Mouse (Mus musculus) hindbrain, postnatal 0 days (tissue): ENCODE results near the gene Lhx4. TPM values are rescaled to one million over a fixed set of nuclear protein-coding genes. Genes with fewer than 3 reads are reported as not detected.

Source experiments
- ATAC-seq: fragments of 200-750 bp; cut with Nextera tagmentation; 2 replicates; pipeline ENCODE4 v1.8.0; 2017; ENCODE audit warnings: mild to moderate bottlenecking, moderate TSS enrichment, moderate library complexity
- DNase-seq: peaks from one replicate; pipeline ENCODE4 v3.0.0-alpha.2; 2015; ENCODE audit warnings: low spot score
- H3K27ac ChIP-seq: fragments of 300-500 bp; sonication (generic); 2 replicates; pipeline ENCODE4 v1.5.1; 2014; ENCODE audit warnings: mild to moderate bottlenecking
- H3K27me3 ChIP-seq: fragments of 300-500 bp; sonication (generic); 2 replicates; pipeline ENCODE4 v1.6.1; 2014; ENCODE audit warnings: low read length, mixed read lengths; ENCODE audit not compliant: insufficient read depth
- H3K36me3 ChIP-seq: fragments of 300-500 bp; sonication (generic); 2 replicates; pipeline ENCODE4 v1.6.1; 2014; ENCODE audit warnings: low read length, mixed read lengths; ENCODE audit not compliant: insufficient read depth
- H3K4me1 ChIP-seq: fragments of 300-500 bp; sonication (generic); 2 replicates; pipeline ENCODE4 v1.6.1; 2014; ENCODE audit warnings: antibody characterized with exemption, low read length, mixed read lengths; ENCODE audit not compliant: insufficient read depth
- H3K4me2 ChIP-seq: fragments of 300-500 bp; sonication (generic); 2 replicates; pipeline ENCODE4 v1.6.1; 2014; ENCODE audit warnings: low read depth, mild to moderate bottlenecking, low read length, moderate library complexity, mixed read lengths
- H3K4me3 ChIP-seq: fragments of 300-500 bp; sonication (generic); 2 replicates; pipeline ENCODE4 v1.5.1; 2014; ENCODE audit warnings: low read length
- H3K9ac ChIP-seq: fragments of 300-500 bp; sonication (generic); replicated peaks from 2 replicates; pipeline ENCODE4 v1.6.1; 2014; ENCODE audit warnings: mild to moderate bottlenecking, low read length, moderate library complexity, mixed read lengths
- H3K9me3 ChIP-seq: fragments of 300-500 bp; sonication (generic); 2 replicates; pipeline ENCODE4 v1.6.1; 2016; ENCODE audit warnings: low read length, mixed read lengths
- CTCF ChIP-seq: IDR thresholded peaks from 2 replicates; pipeline ENCODE4 v1.5.1; 2016; ENCODE audit warnings: antibody characterized with exemption, control low read depth, low read depth
- WGBS: fragments of 180-500 bp; shearing (Covaris S2); extraction: QIAGEN DNeasy Blood & Tissue Kit; methylation state at CpG from one replicate; pipeline ENCODE4 v1.1.7; 2014; 5-methylcytosine and 5-hydroxymethylcytosine counted together
- polyA plus RNA-seq: library from polyadenylated mRNA; unstranded; fragments of >200 nt; fragmentation: Nextera tagmentation; extraction: Ambion mirVana; gene quantifications from 2 replicates; pipeline ENCODE4 v1.2.1, GENCODE M21; 2015
- total RNA-seq: library from RNA; depleted of rRNA; stranded (reverse); fragments of >200 nt; gene quantifications from 2 replicates; pipeline ENCODE4 v1.2.3, GENCODE M21; 2014

Gene Lhx4
- total and polyA plus RNA-seq, 2 experiments from 2014 or later, result 1.8 to 4.3 TPM

- Histone ChIP-seq H3K27me3 (peaks cover 56% of the 10 kb centered on the region), H3K4me1 (no peaks in the 10 kb centered on the region), H3K27ac (no peak overlapping the region), H3K4me2 (no peak overlapping the region), H3K9ac (no peak overlapping the region), H3K4me3 (no peak overlapping the region), H3K36me3 (no peaks in the 10 kb centered on the region), H3K9me3 (no peaks in the 10 kb centered on the region)
- DNase-seq (no peak), ATAC-seq (no peak)
- WGBS, result 57% methylated on average over 2 of the region's 2 CpGs
- TF ChIP-seq CTCF, result no peak
Observed at GRCm38 (mm10) chr1:155725876-155726275, 25.6 kb downstream of the Lhx4 start.

DNA sequence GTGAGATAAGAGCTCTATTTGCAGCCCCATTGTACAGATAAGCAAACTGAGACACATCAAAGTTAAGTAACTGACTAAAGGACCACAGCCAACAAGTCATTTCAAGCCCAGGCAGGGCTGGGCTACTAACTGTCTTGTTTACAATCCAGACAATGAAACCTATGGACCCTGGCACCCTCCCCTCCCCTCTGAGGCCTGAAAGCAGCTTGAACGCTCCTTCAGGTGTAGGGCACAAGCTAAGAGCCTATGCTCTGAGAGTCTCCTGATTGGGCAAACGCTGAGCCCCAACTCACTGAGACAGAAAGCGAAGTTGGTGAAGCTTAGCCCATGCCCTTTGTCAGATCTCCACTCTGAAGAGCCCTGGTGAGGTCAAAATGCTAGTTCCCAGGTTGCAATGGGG, 27.2 kb downstream of the Lhx4 start:
- ATAC-seq, result no peak
- Histone ChIP-seq H3K36me3 (no peaks in the 10 kb centered on the region), H3K4me3 (no peak overlapping the region), H3K4me2 (no peak overlapping the region), H3K27me3 (peaks cover 42% of the 10 kb centered on the region), H3K9ac (no peak overlapping the region), H3K27ac (no peak overlapping the region), H3K9me3 (no peaks in the 10 kb centered on the region), H3K4me1 (no peaks in the 10 kb centered on the region)
- no peak for DNase-seq
- TF ChIP-seq CTCF, result no peak
- WGBS, result 71% methylated on average over 3 of the region's 3 CpGs

- DNase-seq (peak; percentile 55), ATAC-seq (no peak)
- H3K36me3 ChIP-seq, result no peaks in the 10 kb centered on the region
- H3K4me1 ChIP-seq, result no peaks in the 10 kb centered on the region
- TF ChIP-seq CTCF, result no peak
- H3K27me3 ChIP-seq, result peaks cover 25% of the 10 kb centered on the region
- 0 out of 2 replicates have a peak overlapping the region, but pooled peaks have one; percentile 21 for H3K4me2 ChIP-seq
- WGBS, result 2% methylated on average over 13 of the region's 13 CpGs
- H3K4me3 ChIP-seq, result no peak overlapping the region; the same call in 1 of the 2 replicates
- no peak overlapping the region for H3K27ac ChIP-seq
- H3K9ac ChIP-seq, result no peak overlapping the region
- H3K9me3 ChIP-seq, result no peaks in the 10 kb centered on the region
Observed at GRCm38 (mm10) chr1:155722185-155722584, 29.3 kb downstream of the Lhx4 start.

GRCm38 (mm10) chr1:155721443-155721842, 30.0 kb downstream of the Lhx4 start:
- Histone ChIP-seq H3K4me3 (no peak overlapping the region), H3K9me3 (no peaks in the 10 kb centered on the region), H3K4me2 (no peak overlapping the region), H3K27ac (no peak overlapping the region), H3K4me1 (no peaks in the 10 kb centered on the region), H3K27me3 (peaks cover 25% of the 10 kb centered on the region), H3K9ac (no peak overlapping the region), H3K36me3 (no peaks in the 10 kb centered on the region)
- DNase-seq (peak; percentile 64), ATAC-seq (0 out of 2 replicates have a peak, but pooled peaks have one; percentile 45)
- WGBS, result 27% methylated on average over 8 of the region's 8 CpGs
- peak; percentile 61 for TF ChIP-seq CTCF

DNA sequence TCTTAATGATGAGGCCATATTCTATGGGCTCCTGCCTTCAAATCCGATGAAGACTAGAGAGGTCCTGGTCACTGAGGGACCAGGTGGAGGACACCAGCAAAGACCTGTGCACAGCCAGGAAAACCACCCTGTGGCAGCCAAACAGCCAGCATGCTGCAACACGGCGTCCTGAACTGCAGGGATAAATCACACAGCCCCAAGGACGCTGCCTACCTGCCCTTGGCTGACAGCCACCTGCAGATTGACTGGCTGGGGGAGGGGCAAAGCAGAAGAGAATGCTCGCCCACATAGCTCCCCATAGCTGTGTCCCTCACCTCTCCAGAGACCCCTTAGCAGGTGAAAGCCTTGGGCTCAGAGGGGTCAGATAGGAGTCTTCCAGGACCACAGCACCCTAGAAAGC, 31.5 kb downstream of the Lhx4 start:
- H3K4me1 ChIP-seq, result no peaks in the 10 kb centered on the region
- peaks cover 25% of the 10 kb centered on the region for H3K27me3 ChIP-seq
- ATAC-seq, result no peak

GRCm38 (mm10) chr1:155718851-155719250, 32.6 kb downstream of the Lhx4 start:
- Histone ChIP-seq H3K27me3 (peaks cover 19% of the 10 kb centered on the region; the same call in 1 of the 2 replicates), H3K4me3 (no peak overlapping the region), H3K9ac (no peak overlapping the region), H3K27ac (no peak overlapping the region), H3K9me3 (no peaks in the 10 kb centered on the region), H3K36me3 (no peaks in the 10 kb centered on the region), H3K4me1 (no peaks in the 10 kb centered on the region), H3K4me2 (no peak overlapping the region)
- no peak for ATAC-seq
- DNase-seq, result no peak
- TF ChIP-seq CTCF, result no peak
- 69% methylated on average over 3 of the region's 3 CpGs for WGBS

More for the DNA sequence above, 31.5 kb downstream of the Lhx4 start:
- no peak for DNase-seq
- Histone ChIP-seq H3K9ac (no peak overlapping the region), H3K9me3 (no peaks in the 10 kb centered on the region), H3K36me3 (no peaks in the 10 kb centered on the region), H3K27ac (no peak overlapping the region), H3K4me3 (no peak overlapping the region), H3K4me2 (no peak overlapping the region)
- WGBS, result 54% methylated on average over 5 of the region's 5 CpGs
- no peak for TF ChIP-seq CTCF

- WGBS, result 93% methylated on average over 12 of the region's 12 CpGs
- no peak for TF ChIP-seq CTCF
Observed at GRCm38 (mm10) chr1:155717301-155717700, 34.2 kb downstream of the Lhx4 start.

More at GRCm38 (mm10) chr1:155717301-155717700, 34.2 kb downstream of the Lhx4 start:
- Histone ChIP-seq H3K9me3 (no peaks in the 10 kb centered on the region), H3K4me1 (no peaks in the 10 kb centered on the region), H3K36me3 (no peaks in the 10 kb centered on the region), H3K27ac (no peak overlapping the region), H3K27me3 (0 out of 2 replicates have a peak, but pooled peaks cover 9% of the 10 kb centered on the region), H3K4me3 (no peak overlapping the region), H3K9ac (no peak overlapping the region), H3K4me2 (no peak overlapping the region)
- no peak for ATAC-seq
- no peak for DNase-seq
